Mouse (Mus musculus): ENCODE results near the gene Mkks. TPM values are rescaled to one million over a fixed set of nuclear protein-coding genes. Genes with fewer than 3 reads are reported as not detected.

Mkks gene
- polyA plus RNA-seq (2012; rRNA removed; ENCODE audit: low replicate concordance) = 3.5 and 9.0 TPM in 2 replicates

GRCm38 (mm10) chr2:136891068-136891950 lies at the start of gene Mkks, which contains the start of the genes Slx4ip and AL731706.1:
Gene Mkks (minus strand): TSS chr2:136891389.
Gene Slx4ip (plus strand): TSS chr2:136891218.
Gene AL731706.1 (minus strand): TSS chr2:136891389.

GRCm38 (mm10) chr2:136885579-136885978 lies 5.6 kb downstream of the Mkks start, which contains the start of gene AL731706.2:
Gene AL731706.2 (minus strand): TSS chr2:136885679.

Other genes starting within 250 kb of the Mkks start
- gene Snap25, start 177.9 kb downstream of the Mkks start, polyA plus RNA-seq (2012; rRNA removed; ENCODE audit: low replicate concordance) = 0.34 TPM in 1 of 2 replicates, not detected in the other
- gene AL731706.2, start 5.7 kb downstream of the Mkks start, polyA plus RNA-seq (2012; rRNA removed; ENCODE audit: low replicate concordance) = not detected in 2 replicates
- gene Slx4ip, start 171 bp downstream of the Mkks start, polyA plus RNA-seq (2012; rRNA removed; ENCODE audit: low replicate concordance) = 0.44 and 1.7 TPM in 2 replicates
- gene AL731706.1, start within 50 bp of the Mkks start, polyA plus RNA-seq (2012; rRNA removed; ENCODE audit: low replicate concordance) = 2.0 and 10.1 TPM in 2 replicates
- 7.6 and 9.0 TPM in 2 replicates for gene Jag1, start 225.3 kb upstream of the Mkks start, polyA plus RNA-seq (2012; rRNA removed; ENCODE audit: low replicate concordance)